Mouse (Mus musculus): ENCODE measurements around the gene Krt39. TPM values are rescaled to one million over a fixed set of nuclear protein-coding genes. Genes with fewer than 3 reads are reported as not detected.

Krt39 gene
- polyA plus RNA-seq, 1 experiment from 2014 or later, result not detected

- no peak overlapping the region for H3K9ac ChIP-seq
- peaks cover 5% of the 10 kb centered on the region; the same call in 1 of the 2 replicates for H3K4me1 ChIP-seq
- H3K27me3 ChIP-seq (replicated peaks), result no peaks in the 10 kb centered on the region
- peak overlapping the region; percentile 38 for H3K27ac ChIP-seq
- no peak for ATAC-seq (ENCODE audit: insufficient read depth, low FRiP score, low read depth)
- peak overlapping the region; percentile 19; the same call in 1 of the 2 replicates for H3K4me2 ChIP-seq
- H3K36me3 ChIP-seq, result no peaks in the 10 kb centered on the region
- H3K9me3 ChIP-seq, result no peaks in the 10 kb centered on the region
- 61% methylated on average over 11 of the region's 11 CpGs for WGBS
- no peak overlapping the region for H3K4me3 ChIP-seq (replicated peaks)
Observed at GRCm38 (mm10) chr11:99468566-99468965, 52.6 kb downstream of the Krt39 start.

GRCm38 (mm10) chr11:99466316-99466715, 54.8 kb downstream of the Krt39 start:
- WGBS, result 22% methylated on average over 7 of the region's 7 CpGs
- Histone ChIP-seq H3K36me3 (no peaks in the 10 kb centered on the region), H3K27me3 (replicated peaks) (no peaks in the 10 kb centered on the region), H3K4me3 (replicated peaks) (no peak overlapping the region), H3K27ac (peak overlapping the region; percentile 26; the same call in 1 of the 2 replicates), H3K9me3 (no peaks in the 10 kb centered on the region), H3K9ac (no peak overlapping the region), H3K4me1 (peaks cover 5% of the 10 kb centered on the region; the same call in 1 of the 2 replicates), H3K4me2 (no peak overlapping the region)
- no peak for ATAC-seq (ENCODE audit: insufficient read depth, low FRiP score, low read depth)

GRCm38 (mm10) chr11:99464836-99465235, 56.3 kb downstream of the Krt39 start:
- Histone ChIP-seq H3K9ac (no peak overlapping the region), H3K9me3 (no peaks in the 10 kb centered on the region), H3K4me1 (peaks cover 5% of the 10 kb centered on the region; the same call in 1 of the 2 replicates), H3K27ac (no peak overlapping the region), H3K4me3 (replicated peaks) (no peak overlapping the region), H3K36me3 (no peaks in the 10 kb centered on the region), H3K27me3 (replicated peaks) (no peaks in the 10 kb centered on the region), H3K4me2 (no peak overlapping the region)
- WGBS, result 5% methylated on average over 5 of the region's 5 CpGs
- ATAC-seq (ENCODE audit: insufficient read depth, low FRiP score, low read depth), result no peak

Other genes with a start within 250 kb of the Krt39 start
- gene Krt24, start 236.1 kb downstream of the Krt39 start, polyA plus RNA-seq (2015; fragmentation: Nextera tagmentation; extraction: Ambion mirVana), result not detected in 2 replicates
- 0.06 TPM in 1 of 2 replicates, not detected in the other for gene Krt25, start 198.4 kb downstream of the Krt39 start, polyA plus RNA-seq (2015; fragmentation: Nextera tagmentation; extraction: Ambion mirVana)
- gene Krt26, start 183.4 kb downstream of the Krt39 start, polyA plus RNA-seq (2015; fragmentation: Nextera tagmentation; extraction: Ambion mirVana), result 0.06 TPM in 1 of 2 replicates, not detected in the other
- not detected in 2 replicates for gene Krt27, start 170.2 kb downstream of the Krt39 start, polyA plus RNA-seq (2015; fragmentation: Nextera tagmentation; extraction: Ambion mirVana)
- gene Krt28, start 146.4 kb downstream of the Krt39 start, polyA plus RNA-seq (2015; fragmentation: Nextera tagmentation; extraction: Ambion mirVana), result 0.08 TPM in 2 replicates
- gene Krt10, start 132.0 kb downstream of the Krt39 start, polyA plus RNA-seq (2015; fragmentation: Nextera tagmentation; extraction: Ambion mirVana), result 22.2 and 24.5 TPM in 2 replicates
- 0.09 TPM in 1 of 2 replicates, not detected in the other for gene Krt12, start 99.1 kb downstream of the Krt39 start, polyA plus RNA-seq (2015; fragmentation: Nextera tagmentation; extraction: Ambion mirVana)
- 17.1 and 19.7 TPM in 2 replicates for gene Krt20, start 83.2 kb downstream of the Krt39 start, polyA plus RNA-seq (2015; fragmentation: Nextera tagmentation; extraction: Ambion mirVana)
- gene Krt23, start 28.2 kb downstream of the Krt39 start, polyA plus RNA-seq (2015; fragmentation: Nextera tagmentation; extraction: Ambion mirVana), result 33.1 and 41.9 TPM in 2 replicates
- not detected in 2 replicates for gene Krt40, start 21.8 kb upstream of the Krt39 start, polyA plus RNA-seq (2015; fragmentation: Nextera tagmentation; extraction: Ambion mirVana)
- not detected in 2 replicates for gene Krtap3-3, start 29.5 kb upstream of the Krt39 start, polyA plus RNA-seq (2015; fragmentation: Nextera tagmentation; extraction: Ambion mirVana)
- gene Krtap3-2, start 35.5 kb upstream of the Krt39 start, polyA plus RNA-seq (2015; fragmentation: Nextera tagmentation; extraction: Ambion mirVana), result not detected in 2 replicates
- gene Gm11939, start 38.1 kb upstream of the Krt39 start, polyA plus RNA-seq (2015; fragmentation: Nextera tagmentation; extraction: Ambion mirVana), result not detected in 2 replicates
- gene Krtap3-1, start 45.3 kb upstream of the Krt39 start, polyA plus RNA-seq (2015; fragmentation: Nextera tagmentation; extraction: Ambion mirVana), result not detected in 2 replicates
- gene Krtap1-5, start 59.7 kb upstream of the Krt39 start, polyA plus RNA-seq (2015; fragmentation: Nextera tagmentation; extraction: Ambion mirVana), result not detected in 2 replicates
- not detected in 2 replicates for gene Krtap1-4, start 62.3 kb upstream of the Krt39 start, polyA plus RNA-seq (2015; fragmentation: Nextera tagmentation; extraction: Ambion mirVana)
- not detected in 2 replicates for gene Krtap1-3, start 70.0 kb upstream of the Krt39 start, polyA plus RNA-seq (2015; fragmentation: Nextera tagmentation; extraction: Ambion mirVana)
- gene Krtap9-3, start 76.8 kb upstream of the Krt39 start, polyA plus RNA-seq (2015; fragmentation: Nextera tagmentation; extraction: Ambion mirVana), result not detected in 2 replicates
- not detected in 2 replicates for gene Gm11938, start 82.0 kb upstream of the Krt39 start, polyA plus RNA-seq (2015; fragmentation: Nextera tagmentation; extraction: Ambion mirVana)
- not detected in 2 replicates for gene Gm11937, start 88.9 kb upstream of the Krt39 start, polyA plus RNA-seq (2015; fragmentation: Nextera tagmentation; extraction: Ambion mirVana)
- gene Krtap2-4, start 93.5 kb upstream of the Krt39 start, polyA plus RNA-seq (2015; fragmentation: Nextera tagmentation; extraction: Ambion mirVana), result not detected in 2 replicates
- not detected in 2 replicates for gene Gm11562, start 99.1 kb upstream of the Krt39 start, polyA plus RNA-seq (2015; fragmentation: Nextera tagmentation; extraction: Ambion mirVana)
- not detected in 2 replicates for gene Krtap4-1, start 106.9 kb upstream of the Krt39 start, polyA plus RNA-seq (2015; fragmentation: Nextera tagmentation; extraction: Ambion mirVana)
- gene Krtap4-2, start 113.7 kb upstream of the Krt39 start, polyA plus RNA-seq (2015; fragmentation: Nextera tagmentation; extraction: Ambion mirVana), result not detected in 2 replicates
- not detected in 2 replicates for gene Krtap4-7, start 122.8 kb upstream of the Krt39 start, polyA plus RNA-seq (2015; fragmentation: Nextera tagmentation; extraction: Ambion mirVana)
- gene Gm11555, start 128.9 kb upstream of the Krt39 start, polyA plus RNA-seq (2015; fragmentation: Nextera tagmentation; extraction: Ambion mirVana), result not detected in 2 replicates
- gene Gm11563, start 137.6 kb upstream of the Krt39 start, polyA plus RNA-seq (2015; fragmentation: Nextera tagmentation; extraction: Ambion mirVana), result not detected in 2 replicates
- not detected in 2 replicates for gene Krtap4-6, start 144.6 kb upstream of the Krt39 start, polyA plus RNA-seq (2015; fragmentation: Nextera tagmentation; extraction: Ambion mirVana)
- gene Gm14190, start 169.4 kb upstream of the Krt39 start, polyA plus RNA-seq (2015; fragmentation: Nextera tagmentation; extraction: Ambion mirVana), result not detected in 2 replicates
- not detected in 2 replicates for gene Gm14180, start 213.0 kb upstream of the Krt39 start, polyA plus RNA-seq (2015; fragmentation: Nextera tagmentation; extraction: Ambion mirVana)